Mouse (Mus musculus) G1E (cell line): ENCODE data around the gene Metrn. TPM values are rescaled to one million over a fixed set of nuclear protein-coding genes. Genes with fewer than 3 reads are reported as not detected.

Source experiments
- ATAC-seq: 2 replicates; pipeline ENCODE4 v1.8.0; 2016; ENCODE audit warnings: mild to moderate bottlenecking; ENCODE audit not compliant: insufficient number of reproducible peaks, poor library complexity, low FRiP score, severe bottlenecking; ENCODE audit errors: extremely low read depth
- DNase-seq: peaks from one replicate; pipeline ENCODE4 v3.0.0; 2012; ENCODE audit warnings: low spot score
- H3K27me3 ChIP-seq: 2 replicates; pipeline ENCODE4 v1.6.1; 2012; ENCODE audit warnings: mild to moderate bottlenecking, low read length, inconsistent platforms; ENCODE audit not compliant: insufficient read depth
- H3K36me3 ChIP-seq: replicated peaks from 2 replicates; pipeline ENCODE3; 2012; ENCODE audit warnings: mild to moderate bottlenecking, inconsistent platforms
- H3K4me1 ChIP-seq: 2 replicates; pipeline ENCODE4 v1.6.1; 2012; ENCODE audit warnings: low read depth, low read length, inconsistent platforms, mixed read lengths; ENCODE audit not compliant: insufficient read depth
- H3K4me3 ChIP-seq: 2 replicates; pipeline ENCODE4 v1.5.1; 2012; ENCODE audit warnings: low read depth, mild to moderate bottlenecking, inconsistent platforms, low read length, moderate library complexity, mixed read lengths
- H3K9me3 ChIP-seq: replicated peaks from 2 replicates; pipeline ENCODE4 v1.6.1; 2012; ENCODE audit warnings: inconsistent platforms
- CTCF ChIP-seq: IDR thresholded peaks from 2 replicates; pipeline ENCODE4 v1.5.1; 2012; ENCODE audit warnings: low read depth, low read length, inconsistent platforms, mixed read lengths
- GATA1 ChIP-seq: IDR thresholded peaks from 2 replicates; pipeline ENCODE4 v1.6.1; 2012; ENCODE audit warnings: borderline replicate concordance, low read length, inconsistent platforms, mixed read lengths
- GATA2 ChIP-seq: IDR thresholded peaks from 2 replicates; pipeline ENCODE4 v1.6.1; 2012; ENCODE audit warnings: low read depth, low read length, inconsistent platforms, borderline replicate concordance
- POLR2AphosphoS5 ChIP-seq: IDR thresholded peaks from 2 replicates; pipeline ENCODE4 v1.6.1; 2012; ENCODE audit warnings: low read depth, low read length, inconsistent platforms; ENCODE audit not compliant: insufficient replicate concordance
- TAL1 ChIP-seq: conservative IDR thresholded peaks from 2 replicates; pipeline ENCODE4 v1.6.1; 2012; ENCODE audit warnings: low read depth, low read length, inconsistent platforms, mixed read lengths
- polyA plus RNA-seq: library from polyadenylated mRNA; stranded (reverse); fragments of >175 nt; gene quantifications from 2 replicates; pipeline ENCODE4 v1.2.3, GENCODE M21; 2012
- total RNA-seq, 2 experiments: library from RNA; stranded (forward) in 1 of 2; stranded (reverse) in 1 of 2; fragments of 200-1000 nt in 1 of 2; fragments of >200 nt in 1 of 2; fragmentation: Nextera tagmentation in 1 of 2; gene quantifications; 2 replicates each; pipeline ENCODE4 v1.2.3; 2014 to 2017

Gene Metrn
- total and polyA plus RNA-seq, 3 experiments, result 19.7 to 129 (median 22.3) TPM

DNA sequence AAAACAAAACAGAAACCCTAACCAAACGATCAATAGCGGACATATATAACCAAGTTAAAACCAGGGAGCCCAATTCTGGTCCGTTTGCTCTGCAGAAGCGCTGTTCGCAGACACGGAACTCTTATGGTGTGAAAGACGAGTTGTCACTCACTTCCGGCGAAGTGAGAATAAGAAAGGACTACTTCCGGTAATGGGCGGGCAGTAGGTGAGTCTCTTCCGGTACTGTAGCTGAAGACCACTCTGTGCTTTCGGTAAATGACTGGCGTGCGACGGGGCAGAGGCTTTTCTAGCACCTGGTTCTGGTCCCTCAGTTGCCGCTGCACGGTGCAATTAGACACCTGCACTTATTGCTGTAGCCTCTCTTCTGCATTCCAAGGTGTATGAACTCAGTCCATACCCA is 26.5 kb upstream of the Metrn start, which contains the start of gene Wdr24:
Wdr24 (plus strand) TSS at position 176 of the 400 bp plus-strand sequence.
- TF ChIP-seq GATA2 (no peak), POLR2AphosphoS5 (no peak), TAL1 (no peak), CTCF (no peak), GATA1 (no peak)
- Histone ChIP-seq H3K36me3 (peaks cover 44% of the 10 kb centered on the region), H3K4me3 (peak within 1 kb of the TSS; percentile 78), H3K9me3 (no peaks in the 10 kb centered on the region), H3K27me3 (peaks cover 24% of the 10 kb centered on the region), H3K4me1 (peaks cover 62% of the 10 kb centered on the region)
- DNase-seq, result peak; percentile 75
- peak; percentile 65 for ATAC-seq

DNA sequence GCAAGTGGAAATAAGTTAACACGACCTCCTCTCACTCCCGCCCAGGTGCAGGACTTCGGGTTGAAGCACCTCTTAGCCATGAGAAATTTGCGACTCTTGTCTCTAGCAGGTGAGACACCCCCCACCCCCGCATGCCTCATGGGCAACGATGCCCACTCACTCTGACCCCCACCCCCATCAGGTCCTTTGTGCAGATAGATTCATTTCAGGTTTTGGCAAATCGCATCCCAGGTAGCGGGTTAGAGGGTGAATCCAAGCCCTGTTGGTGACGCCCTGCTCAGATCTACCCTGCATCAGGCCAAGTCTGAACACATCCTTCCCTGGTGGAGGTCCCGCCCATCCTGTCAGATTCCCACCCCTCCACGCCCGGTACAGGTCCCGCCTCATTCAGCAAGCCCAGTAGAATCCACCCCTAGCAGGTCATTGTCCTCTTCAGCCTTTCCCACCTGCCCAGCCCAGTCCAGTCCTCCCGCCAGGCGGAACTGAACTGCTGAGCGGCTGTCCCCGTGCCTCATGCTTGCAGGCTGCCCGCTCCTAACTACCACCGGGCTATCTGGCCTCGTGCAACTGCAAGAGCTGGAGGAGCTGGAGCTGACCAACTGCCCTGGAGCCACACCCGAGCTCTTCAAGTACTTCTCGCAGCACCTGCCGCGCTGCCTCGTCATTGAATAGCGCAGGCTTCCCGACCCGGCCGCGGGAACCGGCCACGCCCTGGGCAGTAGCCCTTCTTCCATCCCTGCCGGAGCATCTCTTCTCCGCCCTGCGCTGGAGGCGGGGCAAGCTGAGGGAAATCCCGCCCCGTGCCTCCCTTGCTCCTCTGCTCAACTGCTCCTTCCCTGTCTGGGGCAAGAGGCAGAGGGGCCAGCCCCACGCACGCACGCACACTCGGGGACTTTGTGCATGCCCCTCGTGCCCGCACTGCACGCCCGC is 22.2 kb upstream of the Metrn start:
- H3K4me1 ChIP-seq, result peaks cover 19% of the 10 kb centered on the region
- ATAC-seq (no peak), DNase-seq (no peak)
- peak overlapping the region; percentile 28; the same call in 1 of the 2 replicates for H3K4me3 ChIP-seq
- H3K36me3 ChIP-seq, result peaks cover 1% of the 10 kb centered on the region
- TF ChIP-seq CTCF (no peak), POLR2AphosphoS5 (no peak), GATA1 (no peak), GATA2 (no peak), TAL1 (no peak)
- H3K27me3 ChIP-seq, result peaks cover 45% of the 10 kb centered on the region
- H3K9me3 ChIP-seq, result no peaks in the 10 kb centered on the region

DNA sequence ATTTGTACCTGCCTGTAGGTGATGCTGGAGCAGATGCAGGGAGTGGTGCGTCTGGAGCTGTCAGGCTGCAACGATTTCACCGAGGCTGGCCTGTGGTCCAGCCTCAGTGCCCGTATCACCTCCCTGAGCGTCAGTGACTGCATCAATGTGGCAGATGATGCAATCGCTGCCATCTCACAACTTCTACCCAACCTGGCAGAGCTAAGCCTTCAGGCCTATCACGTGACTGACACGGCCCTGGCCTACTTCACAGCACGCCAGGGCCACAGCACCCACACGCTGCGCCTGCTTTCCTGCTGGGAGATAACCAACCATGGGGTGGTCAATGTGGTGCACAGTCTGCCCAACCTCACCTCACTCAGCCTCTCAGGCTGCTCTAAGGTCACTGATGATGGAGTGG is 20.7 kb upstream of the Metrn start:
- TF ChIP-seq TAL1, result no peak
- TF ChIP-seq GATA1, result no peak
- TF ChIP-seq GATA2, result no peak
- TF ChIP-seq CTCF, result no peak
- TF ChIP-seq POLR2AphosphoS5, result no peak
- H3K9me3 ChIP-seq, result no peaks in the 10 kb centered on the region
- peaks cover 12% of the 10 kb centered on the region for H3K4me1 ChIP-seq
- DNase-seq (no peak), ATAC-seq (no peak)
- no peaks in the 10 kb centered on the region for H3K36me3 ChIP-seq
- H3K27me3 ChIP-seq, result peaks cover 50% of the 10 kb centered on the region
- no peak overlapping the region for H3K4me3 ChIP-seq

DNA sequence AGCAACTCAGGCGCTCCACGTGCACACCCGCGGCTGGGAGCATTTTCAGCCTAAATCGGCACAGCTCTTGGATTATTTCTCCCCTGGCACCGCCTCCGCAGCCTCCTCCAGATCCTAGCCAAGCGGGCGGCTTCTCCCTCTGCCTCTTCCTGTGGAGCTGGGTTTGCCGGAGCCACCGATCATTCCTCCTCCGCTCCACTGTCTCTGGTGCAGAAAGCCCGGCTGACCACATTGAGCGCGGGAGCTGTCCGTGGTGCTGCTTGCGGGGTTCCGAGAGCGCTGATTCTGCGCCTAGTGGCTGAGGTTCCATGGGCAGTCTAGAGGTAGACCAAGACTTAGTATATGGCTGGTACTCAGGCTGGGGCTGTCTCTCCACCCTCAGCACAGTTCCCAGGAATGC is 16.5 kb upstream of the Metrn start:
- H3K36me3 ChIP-seq, result no peaks in the 10 kb centered on the region
- H3K9me3 ChIP-seq, result 0 out of 2 replicates have a peak, but pooled peaks cover 5% of the 10 kb centered on the region
- H3K4me3 ChIP-seq, result no peak overlapping the region
- H3K27me3 ChIP-seq, result peaks cover 64% of the 10 kb centered on the region
- peaks cover 5% of the 10 kb centered on the region; the same call in 1 of the 2 replicates for H3K4me1 ChIP-seq
- ATAC-seq (no peak), DNase-seq (peak; percentile 54)
- TF ChIP-seq CTCF (no peak), POLR2AphosphoS5 (no peak), GATA1 (no peak), GATA2 (no peak), TAL1 (no peak)

DNA sequence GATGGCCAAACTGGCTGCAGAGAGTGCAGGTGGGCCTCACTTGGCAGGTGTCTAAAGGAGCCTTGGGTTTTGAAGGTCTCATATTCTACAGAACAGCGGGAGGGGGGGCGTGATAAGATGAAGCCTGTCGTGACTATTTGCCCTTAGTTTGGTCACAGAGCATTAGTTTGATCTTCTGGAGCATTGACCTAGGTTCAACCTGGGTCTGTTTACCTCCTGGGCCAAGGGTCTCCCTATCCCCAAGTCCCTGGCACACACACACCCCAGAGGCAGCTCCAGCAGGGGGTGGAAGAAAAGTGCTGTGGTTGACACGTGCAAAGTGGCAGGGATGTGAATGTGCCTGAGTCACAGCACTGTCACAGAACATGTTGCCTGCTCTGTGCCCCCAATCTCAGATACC is 14.0 kb upstream of the Metrn start:
- TF ChIP-seq CTCF (no peak), GATA2 (no peak), POLR2AphosphoS5 (no peak), TAL1 (no peak), GATA1 (no peak)
- Histone ChIP-seq H3K4me1 (peaks cover 5% of the 10 kb centered on the region; the same call in 1 of the 2 replicates), H3K27me3 (peaks cover 51% of the 10 kb centered on the region), H3K9me3 (0 out of 2 replicates have a peak, but pooled peaks cover 5% of the 10 kb centered on the region), H3K36me3 (no peaks in the 10 kb centered on the region), H3K4me3 (no peak overlapping the region)
- no peak for ATAC-seq
- DNase-seq, result no peak

DNA sequence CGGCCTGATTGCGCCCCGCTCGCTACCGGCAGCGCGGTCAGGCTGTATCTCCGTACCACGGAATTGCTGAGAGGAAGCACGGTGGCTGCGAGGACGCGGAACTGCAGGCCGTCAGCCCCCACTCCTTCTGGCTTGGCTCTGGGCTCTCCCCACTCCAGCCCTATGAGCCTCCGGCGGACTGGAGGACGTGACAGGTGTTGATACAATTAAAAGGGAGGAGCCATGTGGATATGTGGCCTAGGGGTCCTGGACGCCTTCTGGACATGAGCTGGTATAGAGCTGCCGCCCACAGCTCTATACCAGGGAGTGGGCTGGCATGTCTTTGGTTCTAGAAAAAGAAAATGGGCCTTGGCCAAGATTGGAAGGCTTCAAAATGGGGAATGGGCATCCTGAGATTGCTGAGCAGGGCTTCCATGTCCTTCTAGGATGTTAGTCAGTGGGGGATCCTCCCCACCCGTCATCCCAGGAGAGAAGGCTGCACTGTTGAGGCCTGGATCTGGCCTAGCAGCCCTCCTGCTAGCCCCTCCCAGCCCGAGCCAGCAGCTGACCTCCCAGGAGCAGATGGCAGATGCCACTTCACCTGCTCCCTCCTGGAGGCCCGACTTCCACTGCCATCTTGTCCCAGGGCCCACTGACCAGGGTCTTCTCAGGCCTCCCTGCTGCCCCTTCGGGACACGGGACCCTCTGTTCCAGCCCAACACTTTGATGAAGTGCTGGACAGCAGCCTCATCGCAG is 12.8 kb upstream of the Metrn start:
- no peak overlapping the region for H3K4me3 ChIP-seq
- ATAC-seq, result no peak
- no peak for DNase-seq
- H3K4me1 ChIP-seq, result peaks cover 5% of the 10 kb centered on the region; the same call in 1 of the 2 replicates
- H3K36me3 ChIP-seq, result no peaks in the 10 kb centered on the region
- H3K9me3 ChIP-seq, result 0 out of 2 replicates have a peak, but pooled peaks cover 5% of the 10 kb centered on the region
- TF ChIP-seq TAL1 (no peak), POLR2AphosphoS5 (no peak), GATA2 (no peak), GATA1 (no peak), CTCF (no peak)
- peaks cover 46% of the 10 kb centered on the region for H3K27me3 ChIP-seq
